Mouse (Mus musculus) forebrain, embryonic 14.5 days (tissue): ENCODE results near the gene Fmn2. TPM values are rescaled to one million over a fixed set of nuclear protein-coding genes. Genes with fewer than 3 reads are reported as not detected.

ENCODE experiments used
- ATAC-seq: fragments of 200-750 bp; cut with Nextera tagmentation; 2 replicates; pipeline ENCODE4 v1.8.0; 2017; ENCODE audit warnings: mild to moderate bottlenecking, moderate library complexity
- DNase-seq: peaks from one replicate; pipeline ENCODE4 v3.0.0-alpha.2; 2015; ENCODE audit warnings: low spot score
- H3K27ac ChIP-seq: fragments of 300-500 bp; sonication (generic); 2 replicates; pipeline ENCODE4 v1.5.1; 2014; ENCODE audit warnings: low read depth, mild to moderate bottlenecking, control low read depth, low read length, moderate library complexity
- H3K27me3 ChIP-seq: fragments of 300-500 bp; sonication (generic); replicated peaks from 2 replicates; pipeline ENCODE4 v1.6.1; 2014; ENCODE audit warnings: low read length, control low read depth, mixed read lengths; ENCODE audit not compliant: control insufficient read depth, insufficient read depth
- H3K36me3 ChIP-seq: fragments of 300-500 bp; sonication (generic); 2 replicates; pipeline ENCODE4 v1.6.1; 2014; ENCODE audit warnings: low read length, control low read depth; ENCODE audit not compliant: control insufficient read depth, insufficient read depth
- H3K4me1 ChIP-seq: fragments of 300-500 bp; sonication (generic); 2 replicates; pipeline ENCODE4 v1.6.1; 2014; ENCODE audit warnings: antibody characterized with exemption, low read length, control low read depth; ENCODE audit not compliant: control insufficient read depth, insufficient read depth
- H3K4me2 ChIP-seq: fragments of 300-500 bp; sonication (generic); 2 replicates; pipeline ENCODE4 v1.6.1; 2014; ENCODE audit warnings: mild to moderate bottlenecking, control low read depth, low read length
- H3K4me3 ChIP-seq: fragments of 300-500 bp; sonication (generic); 2 replicates; pipeline ENCODE4 v1.5.1; 2014; ENCODE audit warnings: low read depth, low read length, control low read depth
- H3K9ac ChIP-seq: fragments of 300-500 bp; sonication (generic); 2 replicates; pipeline ENCODE4 v1.6.1; 2014; ENCODE audit warnings: mild to moderate bottlenecking, low read length, control low read depth, moderate library complexity
- H3K9me3 ChIP-seq: fragments of 300-500 bp; sonication (generic); replicated peaks from 2 replicates; pipeline ENCODE4 v1.6.1; 2016; ENCODE audit warnings: low read length, control low read depth, mixed read lengths; ENCODE audit not compliant: control insufficient read depth
- WGBS: fragments of 180-500 bp; shearing (Covaris S2); extraction: QIAGEN DNeasy Blood & Tissue Kit; methylation state at CpG from one replicate; pipeline ENCODE4 v1.1.7; 2014; 5-methylcytosine and 5-hydroxymethylcytosine counted together
- polyA plus RNA-seq: library from polyadenylated mRNA; unstranded; fragments of >200 nt; fragmentation: Nextera tagmentation; extraction: Ambion mirVana; gene quantifications from 2 replicates; pipeline ENCODE4 v1.2.1, GENCODE M21; 2014

Gene Fmn2
- polyA plus RNA-seq, 1 experiment from 2014 or later: 5.0 TPM

DNA sequence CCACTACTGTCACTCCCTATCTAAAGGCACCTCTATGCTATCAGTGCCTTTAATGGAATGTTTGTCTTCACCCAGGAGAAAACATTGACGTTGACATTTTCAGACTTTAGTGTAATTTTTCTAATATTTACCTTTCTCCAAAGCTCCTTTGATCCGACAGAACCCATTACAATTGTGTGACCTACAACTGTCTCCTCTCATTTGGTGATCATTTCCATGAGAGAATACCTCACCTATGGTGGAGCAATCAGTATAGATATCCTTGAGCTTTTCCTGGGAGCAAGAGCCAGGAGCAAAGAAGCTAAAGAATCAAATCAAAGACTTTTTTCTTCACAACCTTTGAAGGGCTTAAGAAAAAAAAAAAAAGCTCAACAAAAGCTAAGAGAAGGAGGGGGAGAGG is 354.6 kb downstream of the Fmn2 start:
- Histone ChIP-seq H3K4me2 (no peak overlapping the region), H3K27me3 (no peaks in the 10 kb centered on the region), H3K36me3 (no peaks in the 10 kb centered on the region), H3K27ac (no peak overlapping the region), H3K9me3 (no peaks in the 10 kb centered on the region), H3K4me3 (no peak overlapping the region), H3K4me1 (no peaks in the 10 kb centered on the region), H3K9ac (no peak overlapping the region)
- ATAC-seq (no peak), DNase-seq (no peak)
- WGBS: 75% methylated on average over 2 of the region's 2 CpGs

DNA sequence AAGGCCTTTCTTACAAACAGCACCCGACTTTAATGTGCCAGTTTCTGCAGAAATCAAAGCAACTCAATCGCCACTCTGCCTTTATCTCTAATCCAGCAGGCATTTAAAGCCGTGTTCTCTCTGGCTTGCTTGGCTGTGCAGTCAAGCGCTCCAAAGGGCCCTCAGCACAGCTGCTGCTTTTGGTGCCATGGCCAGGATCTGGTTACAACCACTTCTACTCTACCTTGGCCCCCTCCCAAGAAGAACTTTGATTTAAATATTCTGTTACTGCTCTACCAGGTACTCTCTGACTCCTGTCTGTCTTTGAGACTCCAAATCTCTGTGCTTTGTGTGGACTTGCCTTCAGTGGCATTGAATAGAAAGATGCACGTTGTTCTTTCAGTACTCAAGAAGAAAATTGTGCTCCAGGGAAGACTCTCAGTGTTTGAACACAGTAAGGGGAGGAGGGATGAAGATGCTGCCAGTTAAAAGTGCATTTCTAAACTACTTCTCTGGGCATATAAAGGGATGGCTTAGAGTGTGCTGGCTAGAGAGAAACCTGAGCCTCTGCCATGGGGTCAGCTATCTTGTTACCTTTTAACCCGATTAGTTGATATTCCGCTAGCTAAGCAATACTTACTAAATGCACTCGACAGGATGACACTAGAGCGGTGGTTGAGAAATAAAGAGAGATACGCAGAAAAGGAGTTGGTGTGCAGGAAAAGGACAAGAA is 358.9 kb downstream of the Fmn2 start:
- no peak overlapping the region for H3K4me3 ChIP-seq
- no peaks in the 10 kb centered on the region for H3K4me1 ChIP-seq
- DNase-seq (peak; percentile 15), ATAC-seq (no peak)
- no peaks in the 10 kb centered on the region for H3K36me3 ChIP-seq
- no peaks in the 10 kb centered on the region for H3K9me3 ChIP-seq
- H3K4me2 ChIP-seq: no peak overlapping the region
- 69% methylated on average over 10 of the region's 10 CpGs for WGBS
- H3K9ac ChIP-seq: no peak overlapping the region
- no peak overlapping the region for H3K27ac ChIP-seq
- no peaks in the 10 kb centered on the region for H3K27me3 ChIP-seq

Other genes starting within 250 kb of the Fmn2 start
- not detected in 2 replicates for gene Olfr419, start 249.8 kb upstream of the Fmn2 start, polyA plus RNA-seq
- not detected in 2 replicates for gene Mptx1, start 171.3 kb upstream of the Fmn2 start, polyA plus RNA-seq
- not detected in 2 replicates for gene Olfr417, start 136.7 kb upstream of the Fmn2 start, polyA plus RNA-seq
- gene Olfr248, start 110.8 kb upstream of the Fmn2 start, polyA plus RNA-seq: not detected in 2 replicates
- not detected in 2 replicates for gene Olfr414, start 77.8 kb upstream of the Fmn2 start, polyA plus RNA-seq
- not detected in 2 replicates for gene Olfr220, start 59.7 kb upstream of the Fmn2 start, polyA plus RNA-seq